Mouse (Mus musculus): ENCODE results near the gene Tmc6.
A peak's percentile ranks its signal among the peaks of the same experiment; 100 is the strongest.
"Not testable (repeated sequence)": the region's sequence is repeated elsewhere in the genome, so short reads cannot be mapped to it uniquely, and the experiment has no call there.

The Tmc6 gene

DNA sequence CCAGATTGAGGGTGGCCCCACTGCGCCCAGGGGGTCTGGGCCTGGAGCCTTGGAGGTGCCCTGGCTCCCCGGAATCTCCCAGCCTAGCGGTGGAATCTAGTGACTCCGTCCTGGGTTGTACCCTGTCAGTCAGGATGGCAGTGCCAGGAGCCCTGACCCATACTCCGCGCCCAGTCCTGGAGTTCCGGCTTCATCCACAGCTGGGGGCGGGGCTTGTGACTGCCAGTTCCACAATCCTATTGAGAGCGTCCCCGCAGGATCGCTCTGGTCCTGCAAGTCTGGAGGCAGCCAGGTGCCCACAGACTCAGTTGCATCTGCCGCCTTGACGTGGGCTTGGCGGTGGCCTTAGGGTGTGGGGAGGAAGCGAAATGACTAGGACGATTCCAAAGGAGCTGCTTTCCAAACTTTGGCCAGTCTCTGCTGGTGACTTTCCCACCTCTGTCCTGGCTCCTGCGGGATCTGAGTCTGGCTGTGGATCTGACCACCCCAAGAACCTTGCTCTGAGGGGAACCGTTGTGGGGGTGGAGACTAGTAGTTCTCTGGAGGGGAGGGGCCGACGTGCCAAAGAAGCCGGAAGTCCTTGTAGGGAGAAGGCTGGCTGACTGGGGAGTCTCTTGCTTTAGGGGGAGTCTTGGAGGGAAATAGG, 28.5 kb upstream of the Tmc6 start:
- DNase-seq (ENCODE audit: low read depth, low spot score): peak; percentile 74

- peak; percentile 63 for DNase-seq (ENCODE audit: low read depth, low spot score)
Measured at GRCm38 (mm10) chr11:117809407-117810311, 27.7 kb upstream of the Tmc6 start, which contains the start of the genes Gm20708 and Syngr2. Gm20708 (plus strand) TSS chr11:117809668. Syngr2 (plus strand) TSS chr11:117809668.

- no peak for DNase-seq (ENCODE audit: low read depth, low spot score)
Measured at GRCm38 (mm10) chr11:117806781-117807180, 24.8 kb upstream of the Tmc6 start.

DNA sequence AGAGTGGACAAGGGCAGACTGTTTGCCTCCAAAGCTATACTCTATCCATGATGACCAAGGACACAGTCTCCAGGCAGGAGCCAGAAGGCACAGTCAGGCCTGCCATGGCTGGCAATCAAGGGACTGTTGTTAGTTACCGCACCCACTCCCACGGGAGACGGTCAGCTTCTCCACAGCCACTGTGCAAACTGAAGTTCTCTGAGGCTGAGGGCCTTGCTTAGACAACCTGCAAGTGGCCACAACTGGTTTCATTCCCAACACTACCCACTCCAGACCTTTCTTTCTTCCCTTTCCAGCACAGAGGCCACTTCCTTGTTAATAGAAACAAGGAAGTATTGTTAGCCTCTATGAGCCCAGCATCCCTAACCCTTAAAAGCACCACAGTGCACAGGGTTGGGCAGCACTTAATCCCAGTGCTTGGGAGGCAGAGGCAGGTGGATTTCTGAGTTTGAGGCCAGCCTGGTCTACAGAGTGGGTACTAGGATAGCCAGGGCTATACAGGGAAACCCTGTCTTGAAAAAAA, 21.2 kb upstream of the Tmc6 start:
- DNase-seq (ENCODE audit: low read depth, low spot score): no peak

DNA sequence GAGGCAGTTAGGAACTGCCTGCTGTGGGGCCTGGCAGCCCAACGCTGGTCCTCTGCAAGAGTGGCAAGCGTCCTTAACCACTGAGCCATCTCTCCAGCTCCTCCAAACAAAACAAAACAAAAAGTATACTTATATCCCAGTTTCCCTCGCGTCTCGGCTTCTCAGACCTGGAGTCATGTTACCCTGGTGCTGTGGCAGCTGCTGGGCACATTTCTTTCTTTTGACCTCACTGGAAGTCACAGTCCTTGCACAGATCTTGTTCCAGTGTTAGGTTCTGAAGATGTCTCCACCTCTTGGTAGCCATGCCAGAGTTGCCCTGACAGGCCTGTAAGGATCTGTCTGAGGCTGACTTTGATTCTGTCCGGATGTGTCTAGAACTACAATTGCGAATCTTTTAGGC, 19.7 kb upstream of the Tmc6 start:
- DNase-seq (ENCODE audit: low read depth, low spot score): no peak

DNA sequence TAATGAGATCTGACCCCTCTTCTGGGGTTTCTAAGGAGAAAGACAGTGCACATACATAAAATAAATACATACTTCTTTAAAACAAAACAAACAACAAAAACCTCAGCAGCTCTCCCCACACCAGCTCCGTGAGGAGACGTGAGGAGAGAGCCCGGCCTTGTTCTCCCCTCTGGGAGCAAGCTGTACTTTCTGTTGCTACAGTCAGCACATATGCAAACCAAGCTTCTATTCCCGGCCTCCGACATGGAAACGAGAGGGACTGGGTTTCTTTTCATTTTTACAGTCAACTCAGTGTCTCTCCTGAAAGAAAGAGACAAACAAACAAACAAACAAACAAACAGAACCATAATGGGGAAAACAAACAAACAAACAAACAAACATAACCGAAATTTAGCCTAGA, 18.0 kb upstream of the Tmc6 start:
- DNase-seq (ENCODE audit: low read depth, low spot score): no peak

DNA sequence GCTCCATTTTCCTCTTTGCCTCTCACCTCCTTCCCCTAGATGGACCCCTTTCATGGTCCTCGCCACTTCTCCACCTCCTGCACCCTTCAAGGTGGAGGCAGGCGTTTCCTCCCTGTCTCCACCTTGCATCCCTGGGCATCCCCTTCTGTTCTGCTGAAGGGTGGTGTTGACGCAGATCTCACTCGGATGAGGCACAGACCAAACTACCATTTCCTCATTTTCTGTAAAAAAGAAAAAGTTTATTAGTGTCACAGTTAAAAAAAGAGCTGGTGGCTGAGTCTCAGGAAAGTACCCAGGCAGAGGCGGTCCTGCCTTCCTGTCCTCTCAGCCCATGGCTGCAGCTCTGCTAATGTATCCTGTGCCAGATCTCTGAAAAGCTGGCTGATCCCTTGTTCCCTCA, 17.2 kb upstream of the Tmc6 start:
- no peak for DNase-seq (ENCODE audit: low read depth, low spot score)

GRCm38 (mm10) chr11:117798160-117798541, 16.2 kb upstream of the Tmc6 start:
- no peak for DNase-seq (ENCODE audit: low read depth, low spot score)

DNA sequence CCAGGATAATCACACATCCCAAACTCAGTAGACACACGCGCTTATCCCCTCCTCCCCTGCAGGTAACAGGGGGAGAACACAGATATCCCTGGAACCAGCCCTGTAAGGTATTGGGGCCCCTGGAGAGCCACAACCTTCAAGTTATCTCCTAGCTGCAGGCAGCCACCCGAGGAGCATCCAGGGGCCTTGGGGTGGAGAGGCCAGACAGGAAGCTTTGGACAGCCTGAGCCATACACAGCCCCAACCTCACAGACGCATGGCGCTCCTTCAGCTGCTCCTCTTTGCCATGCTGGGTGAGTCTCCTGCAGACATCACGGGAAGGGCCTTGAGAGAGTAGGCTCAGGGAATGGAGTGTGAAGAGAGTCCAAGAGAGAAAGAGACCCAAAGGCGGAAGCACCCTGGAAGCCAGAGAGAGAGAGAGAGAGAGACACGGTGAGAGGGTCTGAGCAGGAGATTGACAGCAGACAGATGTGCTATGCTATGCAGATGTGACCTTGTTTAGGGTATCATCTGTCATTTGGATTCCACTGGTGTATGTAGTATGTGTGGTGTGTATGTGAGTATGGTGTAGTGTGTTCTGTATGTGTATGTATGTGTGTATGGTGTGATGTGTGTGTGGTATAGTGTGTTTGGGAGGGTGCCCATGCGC, 15.6 kb upstream of the Tmc6 start, which contains the start of gene 6030468B19Rik:
6030468B19Rik (plus strand) TSS at position 150 of the 649 bp plus-strand sequence.
- no peak for DNase-seq (ENCODE audit: low read depth, low spot score)

DNA sequence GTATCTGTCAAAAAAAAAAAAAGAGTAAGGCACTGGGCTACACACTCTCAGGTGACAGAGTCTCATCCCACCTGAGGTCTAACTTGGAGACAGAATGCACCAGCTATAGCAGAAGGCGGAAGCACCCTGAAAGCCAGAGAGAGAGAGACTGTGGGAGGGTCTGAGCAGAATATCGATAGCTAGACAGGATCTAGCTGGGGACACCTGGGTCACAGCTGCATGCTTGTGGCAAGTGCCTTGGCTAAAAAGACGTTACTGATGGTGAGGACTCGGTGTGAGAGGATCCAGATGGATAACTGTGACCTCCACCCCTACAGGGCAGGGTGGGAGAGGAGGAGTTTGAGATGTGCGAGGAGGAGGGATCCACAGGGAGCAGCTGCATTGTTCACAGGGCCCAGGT, 15.0 kb upstream of the Tmc6 start:
- no peak for DNase-seq (ENCODE audit: low read depth, low spot score)

DNA sequence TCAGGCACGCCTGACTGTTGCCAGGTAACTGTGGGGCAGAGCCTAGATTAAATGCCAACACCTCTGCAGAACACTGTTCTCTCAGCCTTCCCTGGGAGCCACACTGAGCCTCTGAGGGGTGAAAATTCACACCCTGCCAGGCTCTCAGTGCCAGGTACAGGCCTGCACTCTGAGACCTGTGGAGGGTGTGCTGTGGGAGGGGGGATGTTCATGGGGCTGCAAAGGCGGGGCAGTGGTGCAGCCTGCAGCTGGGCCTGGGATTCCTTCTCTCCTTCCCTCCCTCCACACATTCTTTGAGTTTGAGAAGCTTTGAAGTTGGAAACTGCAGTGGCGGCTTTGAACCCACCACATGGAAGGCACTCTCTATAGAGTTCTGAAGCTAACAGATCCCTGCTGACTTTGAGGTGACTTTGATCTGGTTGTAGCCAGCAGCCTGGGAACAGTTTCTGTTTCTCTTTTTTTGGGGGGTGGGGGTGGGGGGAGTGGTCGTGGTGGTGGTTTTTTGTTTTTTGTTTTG, 12.1 kb upstream of the Tmc6 start:
- no peak for DNase-seq (ENCODE audit: low read depth, low spot score)

DNA sequence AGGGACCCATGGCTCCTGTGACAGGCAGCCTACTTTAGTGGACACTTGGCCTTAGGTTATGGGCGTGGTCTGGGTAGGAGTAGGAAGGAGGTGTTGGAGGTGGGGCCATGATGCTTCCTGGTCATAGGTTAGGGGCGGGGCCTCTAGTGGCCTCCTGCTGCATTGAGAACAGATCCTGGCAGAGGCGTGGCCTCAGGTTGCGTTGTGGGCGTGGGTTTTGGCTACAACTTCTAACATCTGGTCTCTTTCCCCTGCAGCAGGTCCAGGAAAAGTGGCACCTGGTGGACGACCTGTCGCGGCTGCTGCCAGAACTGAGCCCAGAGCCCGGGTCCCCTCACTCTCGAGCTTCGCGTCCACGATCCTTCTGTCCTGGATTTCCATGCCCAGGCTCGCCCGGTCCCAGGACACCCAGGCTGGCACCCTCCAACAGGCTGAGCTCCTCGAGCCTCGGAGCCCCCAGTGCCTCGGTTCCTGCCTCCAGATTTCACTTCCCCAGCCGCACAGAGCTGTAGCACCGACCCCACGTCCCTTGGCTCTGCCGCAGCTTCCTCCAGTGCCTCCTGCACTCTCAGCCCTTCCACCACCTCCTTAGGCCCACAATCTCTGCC, 10.4 kb upstream of the Tmc6 start:
- peak; percentile 70 for DNase-seq (ENCODE audit: low read depth, low spot score)

GRCm38 (mm10) chr11:117791441-117791761, 9.4 kb upstream of the Tmc6 start:
- DNase-seq (ENCODE audit: low read depth, low spot score): no peak

GRCm38 (mm10) chr11:117790703-117791440, 8.9 kb upstream of the Tmc6 start:
- DNase-seq (ENCODE audit: low read depth, low spot score): no peak

- peak; percentile 61 for DNase-seq (ENCODE audit: low read depth, low spot score)
Measured at GRCm38 (mm10) chr11:117790286-117790685, 8.3 kb upstream of the Tmc6 start.

GRCm38 (mm10) chr11:117788481-117788880, 6.5 kb upstream of the Tmc6 start:
- DNase-seq (ENCODE audit: low read depth, low spot score): not testable (repeated sequence)

GRCm38 (mm10) chr11:117786294-117786693, 4.3 kb upstream of the Tmc6 start:
- DNase-seq (ENCODE audit: low read depth, low spot score): no peak

DNA sequence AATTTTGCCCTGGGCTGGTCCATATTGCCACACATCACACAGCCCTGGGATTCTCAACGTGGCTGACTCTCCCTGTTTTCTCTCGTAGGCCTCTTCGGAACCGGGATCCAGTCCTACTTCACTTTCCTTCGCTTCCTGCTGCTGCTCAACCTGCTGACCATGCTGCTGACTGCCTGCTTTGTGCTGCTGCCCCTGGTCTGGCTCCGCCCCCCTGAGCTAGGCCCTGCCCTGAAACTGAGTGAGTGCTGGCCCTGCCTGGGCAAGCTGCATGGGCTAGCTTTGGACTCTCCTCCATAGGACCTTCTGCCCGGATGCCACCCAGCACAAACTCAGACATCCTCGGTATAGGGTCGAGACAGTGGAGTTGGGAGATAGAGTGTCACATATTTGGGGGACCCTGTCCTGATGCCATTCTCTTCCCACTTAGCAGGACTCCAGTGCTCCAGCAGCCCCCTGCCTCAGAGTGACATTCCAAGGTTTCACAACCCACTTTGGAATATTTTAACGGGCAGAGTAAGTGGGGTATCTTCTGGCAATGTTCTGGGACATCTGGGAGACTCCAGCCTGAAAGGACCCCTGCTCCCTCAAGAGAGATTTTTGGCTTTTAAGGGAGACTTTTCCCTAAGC, 1.8 kb upstream of the Tmc6 start:
- peak; percentile 19 for DNase-seq (ENCODE audit: low read depth, low spot score)

DNA sequence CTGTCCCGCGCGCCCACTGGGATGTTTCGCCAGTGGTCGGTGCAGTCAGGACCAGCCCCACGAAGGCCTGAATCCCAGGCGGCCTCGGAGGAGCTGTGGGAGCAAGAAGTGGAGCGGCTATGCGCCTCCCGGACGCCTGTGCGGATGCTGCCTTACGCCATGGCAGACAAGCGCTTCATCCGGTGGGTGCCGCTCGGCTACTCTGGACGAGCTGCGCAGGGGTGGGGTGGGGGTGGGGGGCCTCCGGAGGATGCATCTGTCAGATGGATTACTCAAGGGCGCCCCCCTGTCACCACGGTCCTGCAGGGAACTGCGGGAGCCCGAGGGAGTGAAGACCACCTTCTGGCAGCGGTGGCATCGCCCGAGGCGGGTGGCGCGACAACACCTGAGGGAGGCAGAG, 1.1 kb upstream of the Tmc6 start:
- peak; percentile 50 for DNase-seq (ENCODE audit: low read depth, low spot score)

GRCm38 (mm10) chr11:117782705-117783034, 672 bp upstream of the Tmc6 start:
- DNase-seq (ENCODE audit: low read depth, low spot score): no peak
